Mouse (Mus musculus) cerebellum, postnatal 36 days (tissue): ENCODE data around the gene Gm21983.
A peak's percentile ranks its signal among the peaks of the same experiment; 100 is the strongest.

ENCODE experiments used
- DNase-seq, 2 experiments: peaks; one replicate each; pipeline ENCODE4 v3.0.0; 2021 to 2022; ENCODE audit warnings: mixed read lengths in 2 of 2

Gene Gm21983

GRCm38 (mm10) chr7:27159882-27160281, 21.0 kb downstream of the Gm21983 start:
- peak; percentile 82 to 89 for DNase-seq

- DNase-seq = no peak
Observed at GRCm38 (mm10) chr7:27159256-27159655, 21.6 kb downstream of the Gm21983 start.

GRCm38 (mm10) chr7:27158171-27158570, 22.7 kb downstream of the Gm21983 start:
- no peak for DNase-seq

- DNase-seq = no peak
Observed at GRCm38 (mm10) chr7:27156005-27156404, 24.9 kb downstream of the Gm21983 start.

GRCm38 (mm10) chr7:27153205-27153764, 27.6 kb downstream of the Gm21983 start, which contains the start of gene Cyp2t4:
TSS of gene Cyp2t4 (plus strand) at chr7:27153714.
- DNase-seq = peak in 1 of 2 experiments; percentile 39

GRCm38 (mm10) chr7:27136410-27136996, 44.4 kb downstream of the Gm21983 start:
- no peak for DNase-seq

- no peak for DNase-seq
Observed at GRCm38 (mm10) chr7:27133757-27134156, 47.1 kb downstream of the Gm21983 start.

- no peak for DNase-seq
Observed at GRCm38 (mm10) chr7:27133156-27133555, 47.7 kb downstream of the Gm21983 start.

- peak; percentile 68 to 69 for DNase-seq
Observed at GRCm38 (mm10) chr7:27132588-27132987, 48.3 kb downstream of the Gm21983 start.

- no peak for DNase-seq
Observed at GRCm38 (mm10) chr7:27131387-27131786, 49.5 kb downstream of the Gm21983 start.

GRCm38 (mm10) chr7:27130521-27131370, 50.1 kb downstream of the Gm21983 start:
- no peak for DNase-seq

GRCm38 (mm10) chr7:27129811-27130210, 51.1 kb downstream of the Gm21983 start:
- no peak for DNase-seq

- no peak for DNase-seq
Observed at GRCm38 (mm10) chr7:27128946-27129345, 51.9 kb downstream of the Gm21983 start.

- peak in 1 of 2 experiments; percentile 9 for DNase-seq
Observed at GRCm38 (mm10) chr7:27128162-27128561, 52.7 kb downstream of the Gm21983 start.

GRCm38 (mm10) chr7:27124969-27125368, 55.9 kb downstream of the Gm21983 start:
- DNase-seq = no peak

- no peak for DNase-seq
Observed at GRCm38 (mm10) chr7:27124305-27124832, 56.5 kb downstream of the Gm21983 start.

GRCm38 (mm10) chr7:27119676-27120075, 61.2 kb downstream of the Gm21983 start, which contains the start of gene Cyp2f2:
TSS of gene Cyp2f2 (plus strand) at chr7:27119909.
- no peak for DNase-seq
